Mouse (Mus musculus) midbrain, postnatal 0 days (tissue): ENCODE data around the gene Ncor2. TPM values are rescaled to one million over a fixed set of nuclear protein-coding genes. Genes with fewer than 3 reads are reported as not detected.

Experiments
- ATAC-seq: fragments of 200-750 bp; cut with Nextera tagmentation; 2 replicates; pipeline ENCODE4 v1.8.0; 2017; ENCODE audit warnings: moderate number of reproducible peaks, mild to moderate bottlenecking, moderate TSS enrichment, moderate library complexity; ENCODE audit not compliant: low FRiP score
- DNase-seq: peaks from one replicate; pipeline ENCODE4 v3.0.0-alpha.2; 2015; ENCODE audit warnings: low spot score
- H3K27ac ChIP-seq: fragments of 300-500 bp; sonication (generic); 2 replicates; pipeline ENCODE4 v1.5.1; 2014; ENCODE audit warnings: low read depth, mild to moderate bottlenecking, low read length, mixed read lengths
- H3K27me3 ChIP-seq: fragments of 300-500 bp; sonication (generic); 2 replicates; pipeline ENCODE4 v1.6.1; 2014; ENCODE audit warnings: low read length, control low read depth, mixed read lengths; ENCODE audit not compliant: insufficient read depth
- H3K36me3 ChIP-seq: fragments of 300-500 bp; sonication (generic); 2 replicates; pipeline ENCODE4 v1.6.1; 2014; ENCODE audit warnings: low read length, control low read depth, mixed read lengths; ENCODE audit not compliant: insufficient read depth
- H3K4me1 ChIP-seq: fragments of 300-500 bp; sonication (generic); 2 replicates; pipeline ENCODE4 v1.6.1; 2014; ENCODE audit warnings: mild to moderate bottlenecking, control low read depth, antibody characterized with exemption, low read length, mixed read lengths; ENCODE audit not compliant: insufficient read depth
- H3K4me2 ChIP-seq: fragments of 300-500 bp; sonication (generic); 2 replicates; pipeline ENCODE4 v1.6.1; 2014; ENCODE audit warnings: low read depth, mild to moderate bottlenecking, low read length, mixed read lengths; ENCODE audit not compliant: poor library complexity, severe bottlenecking
- H3K4me3 ChIP-seq: fragments of 300-500 bp; sonication (generic); 2 replicates; pipeline ENCODE4 v1.5.1; 2014; ENCODE audit warnings: low read depth, mild to moderate bottlenecking, low read length, moderate library complexity
- H3K9ac ChIP-seq: fragments of 300-500 bp; sonication (generic); replicated peaks from 2 replicates; pipeline ENCODE4 v1.6.1; 2014; ENCODE audit warnings: mild to moderate bottlenecking, low read length, moderate library complexity, mixed read lengths; ENCODE audit not compliant: poor library complexity, severe bottlenecking
- H3K9me3 ChIP-seq: fragments of 300-500 bp; sonication (generic); 2 replicates; pipeline ENCODE4 v1.6.1; 2016; ENCODE audit warnings: low read length, control low read depth
- CTCF ChIP-seq: IDR thresholded peaks from 2 replicates; pipeline ENCODE4 v1.5.1; 2016; ENCODE audit warnings: antibody characterized with exemption, mild to moderate bottlenecking
- WGBS: fragments of 180-500 bp; shearing (Covaris S2); extraction: QIAGEN DNeasy Blood & Tissue Kit; methylation state at CpG from one replicate; pipeline ENCODE4 v1.1.7; 2014; 5-methylcytosine and 5-hydroxymethylcytosine counted together
- polyA plus RNA-seq: library from polyadenylated mRNA; unstranded; fragments of >200 nt; fragmentation: Nextera tagmentation; extraction: Ambion mirVana; gene quantifications from 2 replicates; pipeline ENCODE4 v1.2.1, GENCODE M21; 2015
- total RNA-seq: library from RNA; depleted of rRNA; stranded (reverse); fragments of >200 nt; gene quantifications from 2 replicates; pipeline ENCODE4 v1.2.3, GENCODE M21; 2014

Gene Ncor2
- total and polyA plus RNA-seq, 2 experiments from 2014 or later: 17.8 to 22.8 TPM

GRCm38 (mm10) chr5:125071919-125072318 is 107.1 kb downstream of the Ncor2 start:
- Histone ChIP-seq H3K9ac (no peak overlapping the region), H3K27me3 (no peaks in the 10 kb centered on the region), H3K9me3 (no peaks in the 10 kb centered on the region), H3K4me1 (no peaks in the 10 kb centered on the region), H3K36me3 (peaks cover 19% of the 10 kb centered on the region; the same call in 1 of the 2 replicates), H3K4me2 (no peak overlapping the region), H3K4me3 (no peak overlapping the region), H3K27ac (no peak overlapping the region)
- no peak for TF ChIP-seq CTCF
- ATAC-seq: no peak
- no peak for DNase-seq
- 58% methylated on average over 4 of the region's 4 CpGs for WGBS

- Histone ChIP-seq H3K9me3 (no peaks in the 10 kb centered on the region), H3K4me2 (no peak overlapping the region), H3K36me3 (peaks cover 22% of the 10 kb centered on the region), H3K9ac (no peak overlapping the region), H3K27me3 (no peaks in the 10 kb centered on the region), H3K27ac (0 out of 2 replicates have a peak overlapping the region, but pooled peaks have one; percentile 18), H3K4me1 (no peaks in the 10 kb centered on the region), H3K4me3 (no peak overlapping the region)
- DNase-seq (no peak), ATAC-seq (no peak)
- no peak for TF ChIP-seq CTCF
- 54% methylated on average over 2 of the region's 2 CpGs for whole genome bisulfite sequencing
Measured at GRCm38 (mm10) chr5:125070399-125070798, 108.6 kb downstream of the Ncor2 start.

GRCm38 (mm10) chr5:125069916-125070315 is 109.1 kb downstream of the Ncor2 start:
- peaks cover 27% of the 10 kb centered on the region for H3K36me3 ChIP-seq
- 76% methylated on average over 5 of the region's 5 CpGs for WGBS
- ATAC-seq (no peak), DNase-seq (no peak)
- no peak overlapping the region for H3K9ac ChIP-seq
- no peak overlapping the region for H3K27ac ChIP-seq
- H3K4me2 ChIP-seq: no peak overlapping the region
- H3K4me1 ChIP-seq: no peaks in the 10 kb centered on the region
- no peak overlapping the region for H3K4me3 ChIP-seq
- TF ChIP-seq CTCF: peak; percentile 23
- no peaks in the 10 kb centered on the region for H3K9me3 ChIP-seq
- H3K27me3 ChIP-seq: no peaks in the 10 kb centered on the region

GRCm38 (mm10) chr5:125069426-125069825 is 109.6 kb downstream of the Ncor2 start:
- TF ChIP-seq CTCF: no peak
- Histone ChIP-seq H3K9ac (no peak overlapping the region), H3K9me3 (no peaks in the 10 kb centered on the region), H3K4me2 (no peak overlapping the region), H3K27ac (no peak overlapping the region), H3K4me1 (no peaks in the 10 kb centered on the region), H3K4me3 (no peak overlapping the region), H3K27me3 (no peaks in the 10 kb centered on the region), H3K36me3 (peaks cover 32% of the 10 kb centered on the region)
- ATAC-seq (no peak), DNase-seq (no peak)
- WGBS: 56% methylated on average over 5 of the region's 5 CpGs

GRCm38 (mm10) chr5:125068371-125068951 is 110.6 kb downstream of the Ncor2 start:
- Histone ChIP-seq H3K4me1 (no peaks in the 10 kb centered on the region), H3K27me3 (no peaks in the 10 kb centered on the region), H3K27ac (no peak overlapping the region; the same call in 1 of the 2 replicates), H3K9me3 (no peaks in the 10 kb centered on the region), H3K4me3 (no peak overlapping the region), H3K4me2 (no peak overlapping the region), H3K9ac (no peak overlapping the region; the same call in 1 of the 2 replicates), H3K36me3 (peaks cover 33% of the 10 kb centered on the region)
- DNase-seq: no peak
- 57% methylated on average over 16 of the region's 16 CpGs for WGBS
- TF ChIP-seq CTCF: no peak
- peak; percentile 2; the same call in 1 of the 2 replicates for ATAC-seq

GRCm38 (mm10) chr5:125067673-125068072 is 111.3 kb downstream of the Ncor2 start:
- Histone ChIP-seq H3K9me3 (no peaks in the 10 kb centered on the region), H3K27ac (no peak overlapping the region), H3K4me3 (no peak overlapping the region), H3K27me3 (no peaks in the 10 kb centered on the region), H3K36me3 (peaks cover 33% of the 10 kb centered on the region), H3K4me2 (no peak overlapping the region), H3K4me1 (no peaks in the 10 kb centered on the region), H3K9ac (no peak overlapping the region)
- 91% methylated on average over 14 of the region's 14 CpGs for WGBS
- no peak for TF ChIP-seq CTCF
- DNase-seq (no peak), ATAC-seq (no peak)
